Mouse (Mus musculus) thymus, postnatal 10 days (tissue): Measurements from ENCODE around the gene Tsku.

Source experiments
- DNase-seq, 2 experiments: peaks; one replicate each; pipeline ENCODE4 v3.0.0; 2021; ENCODE audit warnings: low spot score in 2 of 2

The Tsku gene

GRCm38 (mm10) chr7:98361063-98361652 lies at the start of gene Tsku:
Gene Tsku (minus strand): TSS chr7:98361328.
- peak; percentile 15 to 43 for DNase-seq

DNA sequence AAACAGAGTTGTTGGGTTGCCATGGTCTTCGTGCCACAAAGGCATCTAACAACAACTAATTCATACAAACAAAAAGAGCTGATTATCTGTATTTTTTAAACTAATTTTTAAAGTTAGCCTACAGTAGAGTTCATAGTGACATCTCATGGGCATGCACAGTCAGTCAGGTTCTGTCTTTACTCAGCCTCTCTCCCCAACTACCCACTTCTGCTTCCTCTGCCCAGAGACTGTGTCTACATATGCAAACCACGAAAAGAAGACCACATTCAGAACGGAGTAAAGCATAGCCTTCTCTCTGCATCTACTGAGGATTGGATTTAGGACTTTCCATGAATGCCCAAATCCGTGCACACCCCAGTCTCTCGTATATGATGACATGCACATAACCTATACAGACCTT lies 46.5 kb upstream of the Tsku start:
- DNase-seq = no peak

GRCm38 (mm10) chr7:98403996-98404395 lies 42.9 kb upstream of the Tsku start:
- DNase-seq = no peak

DNA sequence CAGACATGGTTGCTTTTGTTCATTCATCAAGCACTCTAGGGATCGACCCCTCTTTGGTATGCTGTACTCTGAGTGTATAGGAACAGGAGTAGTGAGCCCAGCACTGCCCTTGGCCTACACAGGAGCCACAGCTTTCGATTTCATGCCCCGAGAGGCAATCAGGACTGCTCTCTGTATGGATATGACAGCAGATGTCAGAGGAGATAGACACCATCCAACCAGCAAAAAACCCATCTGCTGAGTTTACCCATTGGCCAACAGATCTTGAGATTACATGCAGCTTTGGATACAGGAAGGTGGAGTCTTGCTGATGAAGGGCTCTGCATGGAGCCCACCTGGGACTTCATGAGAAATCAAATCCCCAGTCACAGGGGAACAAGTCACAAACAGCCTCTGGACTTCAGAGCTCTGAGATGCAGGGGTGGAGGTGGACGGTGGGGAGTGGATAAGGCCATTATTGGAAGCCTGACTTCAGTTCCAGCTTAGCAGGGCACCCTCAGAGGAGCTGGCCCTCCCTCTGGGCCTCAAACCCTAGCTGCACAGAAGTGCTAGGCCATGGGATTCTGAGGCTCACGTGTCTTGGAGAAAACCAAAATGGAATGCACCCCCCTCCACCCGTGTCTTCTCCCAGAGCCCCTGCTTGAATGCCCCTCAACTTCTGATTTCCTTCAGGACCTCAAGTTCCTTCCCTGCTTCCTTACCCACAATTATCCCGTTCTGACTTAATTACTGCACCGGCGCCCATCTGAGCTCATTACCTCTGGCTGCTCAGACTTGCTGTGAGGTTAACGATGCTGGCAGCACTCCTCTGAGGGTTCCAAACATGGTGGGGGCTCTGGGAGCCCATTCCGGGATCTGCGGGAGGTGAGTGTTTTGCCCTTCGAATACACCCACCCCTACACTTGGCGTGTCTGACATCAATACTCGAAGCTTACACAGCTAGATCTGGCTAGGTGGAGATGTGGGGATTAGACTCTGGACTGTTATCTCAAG lies 41.8 kb upstream of the Tsku start:
- no peak for DNase-seq

DNA sequence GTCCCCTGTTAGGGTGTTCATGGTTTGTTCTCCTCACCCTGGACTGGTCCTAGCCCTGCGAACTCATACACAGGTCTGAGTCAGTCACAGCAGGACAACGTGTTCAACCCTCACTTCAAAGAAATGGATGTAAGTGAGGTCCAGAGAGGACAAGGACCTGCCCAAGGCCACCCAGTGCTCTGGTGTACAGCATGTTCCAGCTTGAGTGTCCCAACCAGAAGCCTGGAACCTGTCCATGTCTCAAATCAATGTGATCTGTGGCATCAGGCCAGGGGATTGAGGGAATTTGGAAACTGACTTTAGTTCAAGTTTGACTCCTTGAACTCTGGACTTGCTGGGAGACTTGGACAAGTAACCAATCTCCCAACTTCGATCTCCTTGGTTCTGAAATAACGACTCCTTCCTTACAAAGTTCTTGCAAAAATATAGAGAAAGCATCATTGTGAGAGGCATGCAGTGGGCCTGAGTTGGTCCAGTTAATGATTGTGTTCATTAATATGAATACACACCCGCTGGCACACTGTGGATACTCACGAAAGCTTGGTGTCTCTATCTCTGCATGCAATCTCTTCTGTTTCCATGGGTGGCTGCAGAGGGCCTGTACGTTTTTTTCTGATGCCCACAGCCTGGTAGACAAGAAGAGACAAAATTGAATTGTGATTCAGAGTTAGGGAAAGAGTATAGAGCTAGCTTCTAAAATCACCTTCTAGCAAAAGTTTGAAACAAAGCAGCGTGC lies 31.5 kb upstream of the Tsku start:
- DNase-seq = no peak

- no peak for DNase-seq
Observed at GRCm38 (mm10) chr7:98391351-98391936, 30.3 kb upstream of the Tsku start.

GRCm38 (mm10) chr7:98390486-98390885 lies 29.4 kb upstream of the Tsku start:
- DNase-seq = no peak

GRCm38 (mm10) chr7:98389656-98390055 lies 28.5 kb upstream of the Tsku start:
- DNase-seq = no peak

- DNase-seq = no peak
Observed at GRCm38 (mm10) chr7:98388881-98389501, 27.9 kb upstream of the Tsku start.

GRCm38 (mm10) chr7:98387201-98387600 lies 26.1 kb upstream of the Tsku start:
- DNase-seq = no peak

DNA sequence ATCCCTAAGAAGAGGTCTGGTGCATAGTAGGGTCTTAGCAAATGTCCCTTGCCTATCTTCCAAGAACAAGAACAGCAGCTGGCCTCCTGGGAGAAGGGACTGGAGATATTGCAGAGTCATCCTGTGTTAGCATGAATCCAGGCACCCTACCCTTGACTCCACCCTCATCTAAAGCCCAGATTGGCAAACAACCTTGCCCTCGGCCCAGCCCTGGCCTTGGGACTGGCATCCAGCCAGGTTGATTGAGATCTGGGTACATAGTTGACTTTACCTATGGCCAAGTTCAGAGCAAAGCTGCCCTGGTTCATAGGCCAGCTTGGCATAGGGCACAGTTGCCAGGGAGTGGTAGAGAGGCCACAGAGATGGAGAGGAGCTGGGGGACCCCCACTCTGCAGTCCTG lies 24.0 kb upstream of the Tsku start:
- DNase-seq = no peak

- DNase-seq = no peak
Observed at GRCm38 (mm10) chr7:98383337-98383736, 22.2 kb upstream of the Tsku start.

DNA sequence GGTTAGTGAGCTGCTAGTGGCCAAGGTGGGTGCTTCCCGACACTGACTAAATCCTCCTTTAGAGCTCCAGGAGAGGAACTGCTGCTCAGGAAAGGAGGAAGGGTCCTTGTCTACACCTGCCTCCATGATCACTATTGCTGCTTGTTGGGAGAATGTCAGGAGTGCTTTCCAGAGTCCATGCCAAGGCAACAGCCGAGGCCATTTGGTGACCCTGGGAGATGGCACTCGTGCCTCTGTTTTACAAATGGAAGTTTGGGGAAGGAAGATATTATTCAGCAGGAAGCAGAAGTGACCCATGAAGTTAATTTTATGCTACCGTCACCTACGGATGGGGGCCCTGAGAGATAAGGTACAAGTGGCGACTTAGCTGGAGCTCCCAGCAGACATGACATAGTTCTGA lies 21.7 kb upstream of the Tsku start:
- DNase-seq = no peak

DNA sequence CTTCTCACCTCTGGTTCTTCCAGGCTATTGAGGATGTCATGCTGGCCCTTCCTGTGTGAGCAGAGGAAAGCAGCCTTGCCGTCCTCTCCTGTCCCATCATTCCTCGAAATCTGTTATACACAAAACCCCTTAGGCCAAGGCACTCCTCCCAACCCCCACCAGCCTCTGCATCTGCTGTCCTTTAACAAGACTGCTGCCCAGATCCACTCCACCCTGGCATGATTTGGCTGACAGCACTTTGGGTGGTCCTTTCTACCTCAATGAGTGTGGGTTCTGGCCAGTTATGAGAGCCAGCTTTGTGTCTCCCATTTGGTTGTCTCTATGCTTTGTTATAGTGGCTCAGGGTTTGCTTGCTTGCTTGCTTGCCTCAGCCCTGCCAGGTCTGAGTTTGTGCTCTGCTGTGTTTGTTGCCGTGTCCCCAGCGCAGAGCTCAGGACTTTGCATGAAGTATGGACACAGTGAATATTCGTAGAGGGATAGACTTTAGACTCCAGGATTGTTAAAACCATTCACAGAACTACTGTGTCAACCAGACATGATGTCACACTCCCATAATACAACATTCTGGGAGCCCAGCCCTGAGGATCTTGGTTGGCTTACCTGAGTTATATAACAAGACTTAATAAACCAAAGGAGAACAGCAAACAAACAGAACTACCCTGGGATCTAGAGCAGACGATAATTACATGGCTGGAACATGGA lies 19.2 kb upstream of the Tsku start:
- no peak for DNase-seq

DNA sequence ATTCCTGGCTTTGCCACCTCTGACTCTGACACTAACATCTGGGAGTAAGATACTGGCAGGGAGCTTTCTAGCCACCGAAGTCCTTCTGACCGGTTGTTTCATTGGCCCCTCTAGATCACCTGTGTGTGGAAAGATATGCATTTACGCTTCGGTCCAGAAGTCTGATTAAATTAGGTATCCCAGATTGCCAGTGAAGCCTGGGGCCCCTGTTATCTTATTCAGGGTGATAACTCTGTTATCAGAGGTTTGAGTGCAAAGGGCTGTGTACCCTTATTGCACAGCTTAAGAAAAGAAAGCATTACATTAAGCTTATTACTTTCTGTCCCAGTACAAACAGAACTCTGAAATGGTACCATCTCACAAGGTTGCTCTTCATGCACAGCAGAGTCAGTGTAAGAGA lies 18.1 kb upstream of the Tsku start:
- no peak for DNase-seq

- DNase-seq = no peak
Observed at GRCm38 (mm10) chr7:98377257-98377656, 16.1 kb upstream of the Tsku start.

DNA sequence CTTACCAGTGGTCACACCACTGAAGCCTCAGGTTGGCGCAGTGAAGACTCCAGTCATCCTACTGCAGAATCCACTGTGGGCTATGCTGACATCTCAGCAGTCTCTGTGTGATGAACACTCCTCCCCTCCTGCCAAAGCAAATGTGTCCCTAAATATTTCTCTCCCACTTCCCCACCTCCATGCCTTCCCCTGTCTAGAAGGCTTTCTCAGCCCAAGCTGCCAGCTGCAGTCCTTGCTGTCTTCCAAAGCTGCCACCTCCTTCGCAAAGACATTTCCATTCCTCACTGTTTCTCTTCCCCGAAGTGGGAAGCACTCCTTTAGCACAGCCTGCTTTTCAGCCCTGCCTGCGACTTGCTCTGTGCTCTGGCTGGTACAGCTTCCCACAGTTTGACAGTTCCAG lies 10.0 kb upstream of the Tsku start:
- no peak for DNase-seq

DNA sequence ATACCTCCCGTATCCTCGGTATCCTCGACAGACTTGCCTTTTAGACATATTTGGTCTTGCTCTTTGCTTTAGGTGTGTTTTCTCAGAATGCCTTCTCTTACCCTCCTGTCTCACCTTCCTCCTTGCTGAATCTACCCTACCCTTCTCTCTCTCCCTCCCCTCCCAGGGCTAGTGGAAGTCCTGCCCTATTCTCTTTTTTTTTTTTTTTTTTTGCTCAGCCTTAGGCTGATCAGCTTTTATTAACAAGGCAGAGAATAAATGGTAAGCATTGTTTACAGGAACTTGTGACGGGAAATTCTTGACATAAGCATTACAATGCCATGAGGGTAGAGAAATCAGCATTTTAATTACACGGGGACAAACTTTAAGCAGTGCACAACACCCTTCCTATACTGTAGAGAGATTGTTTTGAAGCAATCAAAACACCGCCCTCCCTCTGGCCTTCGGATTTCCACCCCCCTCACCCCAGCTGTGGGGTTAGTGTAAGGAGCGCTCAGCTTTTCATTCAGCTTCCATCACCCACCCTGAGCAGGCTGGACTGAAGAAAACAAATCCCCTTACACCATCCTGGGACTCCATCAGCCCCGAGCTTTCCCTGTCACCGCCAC lies 8.7 kb upstream of the Tsku start:
- DNase-seq = no peak

- no peak for DNase-seq
Observed at GRCm38 (mm10) chr7:98361662-98362061, 534 bp upstream of the Tsku start.

GRCm38 (mm10) chr7:98360621-98360990 lies 522 bp downstream of the Tsku start:
- no peak for DNase-seq
